Mouse (Mus musculus) right cerebral cortex, postnatal 25 days (tissue): ENCODE results near the gene Mak.
"Not testable (repeated sequence)": the region's sequence is repeated elsewhere in the genome, so short reads cannot be mapped to it uniquely, and the experiment has no call there.

Experiments
- DNase-seq: peaks from one replicate; pipeline ENCODE4 v3.0.0; 2022

Mak gene

DNA sequence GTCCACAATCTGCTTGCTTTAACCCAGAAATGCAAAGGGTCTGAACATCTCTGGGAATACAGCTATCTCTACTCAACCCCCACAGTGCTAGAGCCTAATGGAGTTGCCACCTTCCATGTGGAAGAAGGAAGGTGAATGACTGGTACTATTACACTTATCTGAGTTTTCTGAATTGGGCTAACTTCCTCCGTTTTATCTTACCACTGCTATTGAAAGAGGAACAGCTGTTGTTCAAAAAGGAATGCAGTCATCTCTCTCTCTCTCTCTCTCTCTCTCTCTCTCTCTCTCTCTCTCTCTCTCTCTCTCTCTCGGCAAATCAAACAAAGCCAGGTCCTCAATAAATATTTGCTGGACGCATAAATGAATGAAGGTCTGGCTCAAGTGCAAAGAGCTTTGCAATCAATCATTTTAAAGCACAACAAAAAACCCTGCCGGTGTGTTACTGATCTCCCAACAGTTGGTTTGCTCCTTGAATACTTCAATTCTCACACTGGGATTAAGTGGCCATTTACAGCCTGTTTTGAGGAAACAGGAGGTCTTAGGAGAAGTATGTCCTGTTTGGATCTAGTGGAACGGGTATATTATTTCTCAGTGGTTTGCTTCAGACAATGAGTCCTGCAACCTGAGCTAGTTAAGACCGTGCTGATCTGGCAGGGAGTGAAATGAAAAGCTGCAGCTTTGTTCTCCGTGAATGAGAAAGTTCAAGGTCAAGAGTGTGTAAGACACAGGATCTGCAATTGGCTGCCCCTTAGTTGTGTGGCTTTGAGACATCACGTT, 84.8 kb downstream of the Mak start:
- no peak for DNase-seq

DNA sequence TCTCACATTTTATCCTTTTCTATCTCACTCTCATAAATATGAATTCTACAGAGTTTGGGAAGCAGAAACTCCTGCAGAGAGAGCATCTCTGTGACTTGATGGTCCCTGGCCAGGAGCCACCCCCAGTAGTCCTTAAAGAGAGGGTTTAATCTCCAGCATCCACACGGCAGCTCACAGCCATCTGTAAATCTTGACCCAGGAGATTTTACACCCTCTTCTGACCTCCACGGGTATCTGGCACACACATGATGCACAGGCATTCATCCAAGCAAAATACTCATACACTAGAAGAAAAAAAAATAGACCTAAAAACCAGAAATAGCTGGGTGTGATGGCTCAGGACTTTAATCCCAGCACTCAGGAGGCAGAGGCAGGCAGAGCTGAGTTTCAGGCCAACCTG, 91.1 kb downstream of the Mak start:
- DNase-seq: no peak

DNA sequence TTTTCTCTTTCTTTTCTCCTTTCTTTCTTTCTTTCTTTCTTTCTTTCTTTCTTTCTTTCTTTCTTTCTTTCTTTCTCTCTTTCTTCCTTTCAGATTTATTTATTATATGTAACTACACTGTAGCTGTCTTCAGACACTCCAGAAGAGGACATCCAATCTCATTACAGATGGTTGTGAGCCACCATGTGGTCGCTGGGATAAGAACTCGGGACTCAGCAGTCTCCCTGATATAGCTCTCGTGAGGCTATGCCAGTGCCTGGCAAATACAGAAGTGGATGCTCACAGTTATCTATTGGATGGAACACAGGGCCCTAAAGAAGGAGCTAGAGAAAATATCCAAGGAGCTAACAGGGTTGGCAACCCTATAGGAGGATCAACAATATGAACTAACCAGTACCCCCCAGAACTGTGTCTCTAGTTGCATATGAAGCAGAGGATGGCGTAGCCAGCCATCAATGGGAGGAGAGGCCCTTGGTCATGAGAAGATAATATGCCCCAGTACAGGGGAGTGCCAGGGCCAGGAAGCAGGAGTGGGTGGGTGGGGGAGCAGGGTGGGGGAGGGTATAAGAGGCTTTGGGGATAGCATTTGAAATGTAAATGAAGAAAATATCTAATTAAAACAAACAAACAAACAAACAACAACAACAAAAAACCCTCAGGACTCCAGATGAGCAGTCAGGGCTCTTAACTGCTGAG, 91.8 kb downstream of the Mak start:
- DNase-seq: not testable (repeated sequence)

DNA sequence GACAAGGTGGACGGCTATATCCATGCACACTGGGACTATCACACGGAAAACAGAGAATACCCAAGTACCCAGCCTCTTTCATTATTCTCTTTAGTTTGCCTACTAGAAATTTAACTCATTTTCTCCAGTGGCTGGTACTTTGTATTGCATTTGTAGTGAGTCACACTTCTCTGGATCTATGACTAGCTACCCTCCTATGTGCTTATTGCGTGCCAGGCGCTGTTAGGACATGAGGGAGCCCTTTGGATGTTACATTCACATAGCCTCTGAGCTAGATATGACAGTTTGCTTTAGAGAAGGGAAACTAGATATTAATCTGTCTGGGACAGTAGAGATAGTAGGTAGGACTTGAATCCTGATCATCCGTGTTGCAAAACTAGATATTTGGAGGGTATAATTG, 93.4 kb downstream of the Mak start:
- no peak for DNase-seq

DNA sequence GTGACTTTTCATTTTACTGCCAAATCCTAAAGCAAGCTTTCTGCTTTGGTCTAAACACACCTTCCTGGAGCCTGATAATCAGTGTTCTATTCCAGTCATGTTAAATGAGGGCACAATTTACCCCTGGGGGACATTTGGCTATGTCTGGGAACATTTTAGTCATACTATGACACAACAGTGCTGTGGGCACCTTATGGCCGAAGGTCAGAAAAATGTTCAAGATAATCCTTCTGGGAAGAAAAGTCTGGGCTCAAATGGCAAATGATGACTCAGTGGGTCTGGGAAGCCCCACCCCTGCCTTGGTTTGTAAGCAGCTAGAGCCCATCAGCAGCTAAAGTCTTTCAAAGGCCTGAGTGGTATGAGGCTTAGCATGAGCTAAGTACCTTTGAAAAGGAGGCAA, 96.7 kb downstream of the Mak start:
- no peak for DNase-seq

DNA sequence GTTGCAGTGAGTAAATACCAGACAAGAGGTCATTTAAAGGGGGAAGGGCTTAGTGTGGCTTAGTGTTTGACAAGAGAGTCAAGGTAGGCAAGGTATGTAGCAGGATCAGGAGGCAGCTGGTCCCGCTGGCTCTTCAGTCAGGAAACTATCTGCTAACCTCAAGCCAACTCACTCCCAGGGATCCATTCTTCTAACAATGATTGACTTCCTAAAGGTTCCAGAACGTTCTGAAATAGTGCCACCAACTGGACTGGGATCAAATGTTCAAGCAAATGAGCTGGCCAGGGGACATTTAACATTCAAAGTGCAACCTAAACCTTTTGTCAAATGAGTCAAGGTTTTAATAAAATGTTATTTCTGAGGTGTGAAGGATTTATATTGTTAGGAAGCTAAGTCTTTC, 100.2 kb downstream of the Mak start:
- no peak for DNase-seq

DNA sequence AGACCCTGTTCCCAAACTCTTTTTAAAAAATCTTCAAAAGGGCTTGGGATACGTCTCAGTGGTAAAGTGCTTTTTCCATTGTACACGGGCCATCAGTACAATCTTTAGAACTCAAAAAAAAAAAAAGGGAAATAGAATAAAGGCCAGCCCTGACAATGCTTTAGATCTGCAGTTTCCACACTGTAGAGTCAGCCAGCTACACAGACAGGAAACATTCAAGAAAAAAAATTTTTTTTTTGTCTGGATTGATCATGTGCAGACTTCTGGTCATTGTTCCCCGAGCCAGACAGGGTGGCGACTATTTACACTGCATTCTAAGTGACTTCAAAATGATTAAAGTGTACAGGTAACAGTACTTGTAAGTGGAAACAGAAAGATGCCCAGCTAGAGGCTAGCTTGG, 100.9 kb downstream of the Mak start:
- DNase-seq: no peak

DNA sequence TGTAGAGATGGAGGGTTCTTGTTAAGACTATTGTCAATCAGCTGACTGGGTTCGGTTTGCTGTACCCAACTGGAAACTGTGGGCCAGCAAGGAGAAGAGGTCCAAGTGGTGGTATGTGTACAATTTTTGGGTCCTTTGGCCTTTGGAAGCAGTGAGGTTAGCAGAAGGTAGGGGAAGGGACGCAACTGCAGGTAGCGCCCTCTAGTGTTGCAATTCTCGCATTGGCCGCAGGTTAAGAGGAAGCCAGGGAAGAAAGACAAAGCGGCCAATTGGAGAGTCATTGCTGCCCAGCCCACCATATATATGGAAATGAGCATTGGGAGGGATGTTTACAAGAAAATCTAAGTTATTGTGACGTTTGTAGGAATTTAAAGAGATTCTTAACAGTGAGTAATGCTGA, 101.9 kb downstream of the Mak start:
- DNase-seq: no peak
